Mouse (Mus musculus): ENCODE results near the gene Sik2.

Gene Sik2

GRCm38 (mm10) chr9:50981499-50982190 is 27.2 kb downstream of the Sik2 start:
- no peak for DNase-seq

- DNase-seq: no peak
Measured at GRCm38 (mm10) chr9:50974631-50975030, 34.2 kb downstream of the Sik2 start.

GRCm38 (mm10) chr9:50970413-50970812 is 38.5 kb downstream of the Sik2 start:
- DNase-seq: no peak

GRCm38 (mm10) chr9:50969266-50969665 is 39.6 kb downstream of the Sik2 start:
- no peak for DNase-seq

- DNase-seq: no peak
Measured at GRCm38 (mm10) chr9:50966277-50966676, 42.6 kb downstream of the Sik2 start.

- DNase-seq: no peak
Measured at GRCm38 (mm10) chr9:50965392-50965791, 43.5 kb downstream of the Sik2 start.

- DNase-seq: no peak
Measured at GRCm38 (mm10) chr9:50964911-50965310, 44.0 kb downstream of the Sik2 start.

GRCm38 (mm10) chr9:50957956-50958489 is 50.9 kb downstream of the Sik2 start:
- DNase-seq: peak; percentile 61

GRCm38 (mm10) chr9:50955176-50955575 is 53.7 kb downstream of the Sik2 start:
- no peak for DNase-seq

GRCm38 (mm10) chr9:50948097-50948823 is 60.6 kb downstream of the Sik2 start:
- no peak for DNase-seq

- no peak for DNase-seq
Measured at GRCm38 (mm10) chr9:50946338-50946737, 62.5 kb downstream of the Sik2 start.

- no peak for DNase-seq
Measured at GRCm38 (mm10) chr9:50944826-50945225, 64.0 kb downstream of the Sik2 start.

GRCm38 (mm10) chr9:50942711-50943110 is 66.2 kb downstream of the Sik2 start:
- DNase-seq: no peak

- DNase-seq: no peak
Measured at GRCm38 (mm10) chr9:50941804-50942401, 67.0 kb downstream of the Sik2 start.

- DNase-seq: no peak
Measured at GRCm38 (mm10) chr9:50929986-50930385, 78.9 kb downstream of the Sik2 start.

GRCm38 (mm10) chr9:50925801-50926200 is 83.1 kb downstream of the Sik2 start:
- no peak for DNase-seq

GRCm38 (mm10) chr9:50924454-50924853 is 84.4 kb downstream of the Sik2 start:
- no peak for DNase-seq

GRCm38 (mm10) chr9:50922363-50923153 is 86.3 kb downstream of the Sik2 start:
- no peak for DNase-seq

GRCm38 (mm10) chr9:50920933-50921895 is 87.7 kb downstream of the Sik2 start:
- no peak for DNase-seq

GRCm38 (mm10) chr9:50919554-50919953 is 89.3 kb downstream of the Sik2 start:
- DNase-seq: no peak

- DNase-seq: no peak
Measured at GRCm38 (mm10) chr9:50918131-50918530, 90.7 kb downstream of the Sik2 start.
